Mouse (Mus musculus) limb, embryonic 13.5 days (tissue): ENCODE data around the gene Gm20826. TPM values are rescaled to one million over a fixed set of nuclear protein-coding genes. Genes with fewer than 3 reads are reported as not detected.
"Not testable (repeated sequence)": the region's sequence is repeated elsewhere in the genome, so short reads cannot be mapped to it uniquely, and the experiment has no call there.

Experiments used
- ATAC-seq: fragments of 200-750 bp; cut with Nextera tagmentation; 2 replicates; pipeline ENCODE4 v1.8.0; 2017; ENCODE audit warnings: low read depth, moderate number of reproducible peaks, moderate TSS enrichment; ENCODE audit not compliant: low FRiP score
- H3K27ac ChIP-seq: fragments of 300-500 bp; sonication (generic); 2 replicates; pipeline ENCODE4 v1.5.1; 2015; ENCODE audit warnings: inconsistent platforms, mild to moderate bottlenecking, moderate library complexity
- H3K27me3 ChIP-seq: fragments of 300-500 bp; sonication (generic); 2 replicates; pipeline ENCODE4 v1.6.1; 2015; ENCODE audit warnings: mild to moderate bottlenecking, inconsistent platforms
- H3K36me3 ChIP-seq: fragments of 300-500 bp; sonication (generic); 2 replicates; pipeline ENCODE4 v1.6.1; 2015; ENCODE audit warnings: inconsistent platforms, mild to moderate bottlenecking, moderate library complexity
- H3K4me1 ChIP-seq: fragments of 300-500 bp; sonication (generic); 2 replicates; pipeline ENCODE4 v1.6.1; 2015; ENCODE audit warnings: inconsistent platforms
- H3K4me2 ChIP-seq: fragments of 300-500 bp; sonication (generic); replicated peaks from 2 replicates; pipeline ENCODE4 v1.6.1; 2015; ENCODE audit warnings: inconsistent platforms, mild to moderate bottlenecking, moderate library complexity
- H3K4me3 ChIP-seq: fragments of 300-500 bp; sonication (generic); 2 replicates; pipeline ENCODE4 v1.5.1; 2015; ENCODE audit warnings: moderate library complexity, mild to moderate bottlenecking, inconsistent platforms
- H3K9ac ChIP-seq: fragments of 300-500 bp; sonication (generic); 2 replicates; pipeline ENCODE4 v1.6.1; 2015; ENCODE audit warnings: mild to moderate bottlenecking, inconsistent platforms
- H3K9me3 ChIP-seq: fragments of 300-500 bp; sonication (generic); 2 replicates; pipeline ENCODE4 v1.6.1; 2016; ENCODE audit warnings: inconsistent platforms
- WGBS: fragments of 180-500 bp; shearing (Covaris S2); methylation state at CpG from one replicate; pipeline ENCODE4 v1.1.7; 2015; 5-methylcytosine and 5-hydroxymethylcytosine counted together
- polyA plus RNA-seq: library from polyadenylated mRNA; unstranded; fragments of >200 nt; fragmentation: Nextera tagmentation; extraction: Ambion mirVana; gene quantifications from 2 replicates; pipeline ENCODE4 v1.2.1, GENCODE M21; 2015

Gm20826 gene
- not detected in 2 replicates for polyA plus RNA-seq

- WGBS, result no CpG with 5 or more reads among the region's 3 CpGs
- not testable (repeated sequence) for H3K9me3 ChIP-seq, H3K4me2 ChIP-seq, H3K4me1 ChIP-seq, H3K36me3 ChIP-seq, H3K4me3 ChIP-seq, H3K27ac ChIP-seq, H3K9ac ChIP-seq, ATAC-seq, H3K27me3 ChIP-seq
Measured at GRCm38 (mm10) chrY:7638389-7638788, at the start of gene Gm20826. Gm20826 (minus strand) TSS chrY:7638489.

Other genes starting within 250 kb of the Gm20826 start
- not detected in 2 replicates for gene Gm21788, start 233.5 kb downstream of the Gm20826 start, polyA plus RNA-seq
- gene Gm28576, start 84.5 kb upstream of the Gm20826 start, polyA plus RNA-seq, result not detected in 2 replicates